Mouse (Mus musculus) right cerebral cortex, postnatal 25 days (tissue): Measurements from ENCODE around the gene Aox3.
A peak's percentile ranks its signal among the peaks of the same experiment; 100 is the strongest.

Experiments used
- DNase-seq: peaks from one replicate; pipeline ENCODE4 v3.0.0; 2022

The Aox3 gene

GRCm38 (mm10) chr1:58112880-58113279 is at the start of gene Aox3:
Gene Aox3, plus strand, starts transcription at chr1:58113130.
- DNase-seq = peak; percentile 72

GRCm38 (mm10) chr1:58065151-58065550 is 47.8 kb upstream of the Aox3 start:
- DNase-seq = no peak

GRCm38 (mm10) chr1:58065606-58066005 is 47.3 kb upstream of the Aox3 start:
- DNase-seq = no peak

- no peak for DNase-seq
Measured at GRCm38 (mm10) chr1:58069181-58069580, 43.7 kb upstream of the Aox3 start.

GRCm38 (mm10) chr1:58070091-58070490 is 42.8 kb upstream of the Aox3 start:
- no peak for DNase-seq

DNA sequence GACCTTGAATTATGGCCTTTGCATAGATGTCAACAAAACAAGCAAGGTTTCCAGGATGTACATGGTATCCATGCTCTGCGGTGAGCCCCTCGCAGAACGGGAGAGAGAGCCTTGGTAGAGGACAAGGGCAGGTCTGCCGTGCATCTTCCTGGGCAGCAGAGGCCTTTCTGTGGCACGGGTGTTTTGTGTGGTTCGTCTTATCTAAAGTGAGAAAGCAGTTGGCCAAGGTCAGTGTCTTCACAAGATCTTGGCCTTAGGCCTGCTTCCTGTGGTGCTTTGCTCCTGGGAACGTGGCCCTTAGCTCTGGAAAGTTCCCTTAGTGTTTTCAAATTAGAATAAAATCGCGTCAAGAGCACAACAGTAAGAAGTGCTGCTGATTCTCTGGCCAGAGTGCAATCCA is 41.9 kb upstream of the Aox3 start:
- no peak for DNase-seq

- no peak for DNase-seq
Measured at GRCm38 (mm10) chr1:58071509-58071908, 41.4 kb upstream of the Aox3 start.

- no peak for DNase-seq
Measured at GRCm38 (mm10) chr1:58072416-58072815, 40.5 kb upstream of the Aox3 start.

GRCm38 (mm10) chr1:58072991-58073730 is 39.8 kb upstream of the Aox3 start:
- no peak for DNase-seq

- no peak for DNase-seq
Measured at GRCm38 (mm10) chr1:58074266-58074665, 38.7 kb upstream of the Aox3 start.

- no peak for DNase-seq
Measured at GRCm38 (mm10) chr1:58077882-58078281, 35.0 kb upstream of the Aox3 start.

DNA sequence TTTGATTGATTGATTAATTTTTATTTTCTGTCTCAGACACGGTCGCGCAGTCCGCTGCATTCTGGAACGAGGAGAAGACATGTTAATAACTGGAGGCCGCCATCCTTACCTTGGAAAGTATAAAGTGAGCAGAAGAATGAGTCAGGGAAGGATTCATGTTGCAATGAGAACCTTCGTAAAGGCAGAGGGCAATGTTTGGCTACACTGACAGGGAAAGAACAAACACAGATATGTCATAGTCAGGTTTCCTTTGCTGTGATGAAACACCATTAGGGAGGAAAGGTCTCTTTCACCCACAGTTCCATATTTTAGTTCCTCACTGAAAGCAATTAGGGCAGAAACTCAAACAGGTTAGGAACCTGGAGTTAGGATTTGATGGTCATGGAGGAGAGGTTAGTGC is 34.5 kb upstream of the Aox3 start:
- DNase-seq = no peak

DNA sequence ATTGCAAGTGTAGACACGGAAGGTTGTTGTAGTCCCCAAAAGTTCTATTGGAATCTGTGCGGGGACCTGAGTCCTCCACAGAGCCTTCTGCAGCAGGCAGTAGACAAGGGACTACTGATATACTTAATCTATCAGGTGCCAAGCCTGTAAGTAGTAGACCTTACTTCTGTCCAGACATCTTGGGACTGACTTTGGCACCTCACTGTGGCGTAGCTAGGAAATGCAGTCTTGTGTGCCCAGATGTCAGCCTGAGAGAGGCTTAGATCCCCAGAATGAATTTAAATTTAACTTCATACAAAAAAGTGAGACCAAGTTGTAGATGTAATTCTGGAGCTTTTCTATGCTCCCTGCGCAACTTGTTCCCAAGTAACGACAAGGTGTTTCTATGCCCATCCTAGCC is 33.2 kb upstream of the Aox3 start:
- no peak for DNase-seq

DNA sequence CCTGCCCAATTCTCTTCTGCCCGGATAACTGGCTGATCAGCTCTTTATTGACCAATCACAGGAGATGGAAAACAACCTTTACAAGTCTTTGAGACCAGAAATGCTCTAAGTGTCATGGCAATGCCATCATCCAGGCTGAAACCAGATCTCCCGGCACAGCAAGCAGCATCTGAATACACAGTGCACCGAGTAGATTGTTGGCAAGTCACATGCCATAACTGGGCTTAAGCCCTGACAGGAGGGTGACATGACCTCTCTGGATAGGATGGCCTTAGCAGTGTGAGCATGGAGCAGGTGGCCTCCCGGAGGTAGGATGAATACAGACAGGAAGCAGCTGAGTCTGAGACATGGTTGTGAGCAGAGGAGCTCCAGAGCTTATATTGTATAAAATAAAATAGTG is 32.5 kb upstream of the Aox3 start:
- no peak for DNase-seq

DNA sequence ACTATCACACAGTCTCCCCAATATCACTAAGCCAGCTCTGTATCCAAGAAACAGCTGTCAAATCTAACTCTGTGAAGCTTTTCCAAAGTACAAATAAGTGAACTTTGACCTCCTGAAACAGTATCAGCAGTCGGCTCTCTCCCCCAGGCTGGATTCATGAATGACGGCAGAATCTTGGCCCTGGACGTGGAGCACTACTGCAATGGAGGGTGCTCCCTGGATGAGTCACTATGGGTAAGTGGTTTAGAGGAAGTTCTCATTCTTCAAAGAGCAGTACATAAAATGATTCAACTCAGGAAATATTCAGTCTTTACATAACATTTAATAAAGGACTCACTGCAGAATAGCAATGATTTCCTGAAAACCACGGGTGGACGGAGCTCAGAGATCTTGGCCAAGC is 31.6 kb upstream of the Aox3 start:
- DNase-seq = no peak

DNA sequence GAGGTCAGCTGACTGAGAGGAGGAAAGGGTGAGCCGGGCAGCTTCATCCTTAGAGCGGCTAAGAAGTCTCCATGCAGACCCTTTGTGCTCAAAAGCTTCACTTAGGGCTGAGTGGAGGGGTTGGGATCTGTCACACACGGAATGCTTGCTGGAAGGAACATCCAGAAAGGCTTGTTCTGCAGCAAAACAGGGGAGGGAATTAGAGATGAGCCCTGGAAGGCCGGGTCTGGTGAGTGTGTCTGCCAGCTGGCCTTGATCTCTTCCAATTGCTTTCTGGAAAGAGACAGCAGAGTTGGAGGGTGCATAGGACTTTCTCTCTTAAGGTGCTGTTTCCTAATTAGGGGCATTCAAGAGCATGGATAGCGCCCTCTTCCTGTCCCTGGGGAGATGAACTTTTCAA is 23.6 kb upstream of the Aox3 start:
- no peak for DNase-seq

DNA sequence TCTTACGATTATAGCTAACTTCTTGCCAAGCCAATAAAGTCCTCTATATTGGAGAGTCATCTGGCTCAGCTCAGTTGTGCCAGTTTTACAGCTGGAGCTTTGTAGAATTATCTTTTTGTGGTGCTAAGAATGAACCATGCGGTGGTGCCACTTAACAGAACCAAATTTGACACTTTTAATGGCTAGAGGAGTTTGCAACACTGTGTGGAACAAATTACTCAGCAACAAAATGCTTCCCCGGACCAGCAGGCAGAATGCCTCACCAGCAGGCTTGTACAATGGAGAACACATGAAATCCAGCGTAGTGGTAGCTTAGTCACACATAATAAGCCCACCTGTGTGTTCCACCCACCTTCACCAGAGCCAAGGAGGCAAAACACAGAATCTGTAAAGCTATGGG is 22.7 kb upstream of the Aox3 start:
- peak; percentile 17 for DNase-seq

- DNase-seq = no peak
Measured at GRCm38 (mm10) chr1:58091213-58091612, 21.7 kb upstream of the Aox3 start.

GRCm38 (mm10) chr1:58091992-58092560 is 20.9 kb upstream of the Aox3 start:
- no peak for DNase-seq

GRCm38 (mm10) chr1:58097338-58097737 is 15.6 kb upstream of the Aox3 start:
- no peak for DNase-seq

GRCm38 (mm10) chr1:58099119-58099518 is 13.8 kb upstream of the Aox3 start:
- DNase-seq = no peak

GRCm38 (mm10) chr1:58101531-58102146 is 11.3 kb upstream of the Aox3 start:
- DNase-seq = no peak

DNA sequence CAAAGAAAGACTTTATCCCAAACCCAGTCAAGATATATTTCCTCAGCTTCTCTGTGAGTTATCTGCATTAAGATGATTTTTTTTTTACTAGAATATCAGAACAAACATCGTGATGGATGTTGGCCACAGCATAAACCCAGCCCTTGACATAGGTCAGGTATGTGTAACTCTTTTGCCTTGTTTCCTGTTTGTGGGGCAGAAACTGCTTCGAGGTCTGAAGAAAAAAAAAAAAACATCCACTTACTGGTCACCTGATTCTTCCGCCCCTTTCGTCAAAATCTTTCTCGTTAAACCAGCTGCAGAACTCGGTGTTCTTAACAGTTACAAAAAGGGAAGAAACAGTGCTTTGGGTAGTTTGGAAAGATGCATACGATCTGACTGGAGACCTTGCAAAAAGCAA is 10.4 kb upstream of the Aox3 start:
- DNase-seq = no peak

- no peak for DNase-seq
Measured at GRCm38 (mm10) chr1:58105685-58106084, 7.2 kb upstream of the Aox3 start.

DNA sequence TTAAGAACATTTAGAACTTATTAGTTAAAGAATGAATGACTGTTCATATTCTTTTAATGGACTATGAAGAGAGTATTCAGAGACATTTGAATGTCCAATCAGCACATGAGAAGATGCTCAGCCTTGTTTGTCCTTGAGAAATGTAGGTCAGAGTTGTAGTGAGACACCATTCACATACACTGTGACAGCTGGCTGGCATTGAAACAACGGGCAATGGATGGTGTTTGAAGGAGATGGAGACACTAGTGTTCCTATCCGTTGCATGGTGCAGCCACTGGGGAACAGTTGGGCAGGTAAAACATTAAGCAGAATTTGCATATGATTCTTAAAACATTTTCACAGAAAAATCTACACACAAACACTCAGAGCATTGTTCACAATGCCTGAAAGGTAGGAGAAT is 5.9 kb upstream of the Aox3 start:
- no peak for DNase-seq
